ENCODE assay signal across 9 mouse cellular contexts in genomic region chr9:20842670-20843069, GRCm38 (mm10). TPM values are rescaled to one million over a fixed set of nuclear protein-coding genes. Genes with fewer than 3 reads are reported as not detected.
DNase-seq lines count a peak whose midpoint lies in the region; ATAC-seq and TF ChIP-seq lines count a peak whose summit lies in the region.
"Had no signal": no experiment of that assay in that cellular context is flagged by ENCODE, and none has a peak within 500 bp of the region (broad histone marks: within the 10 kb centered on the region; RNA-seq: fewer than 3 reads in every experiment).

No protein-coding gene starts in this region.

- 0 out of 2 replicates have a peak, but pooled peaks have one; percentile 30 for ATAC-seq in midbrain, embryonic 13.5 days

- H3K4me1 ChIP-seq in midbrain, embryonic 13.5 days (replicated peaks), result no peaks in the 10 kb centered on the region
- peaks cover 7% of the 10 kb centered on the region; the same call in 1 of the 2 replicates for H3K4me1 ChIP-seq in midbrain, embryonic 10.5 days
- no peaks in the 10 kb centered on the region for H3K4me1 ChIP-seq in small intestine, adult 2 months (ENCODE audit: control insufficient read depth, insufficient read depth, insufficient read length, low read length)
- no peaks in the 10 kb centered on the region for H3K4me1 ChIP-seq in forebrain, embryonic 10.5 days

- no peak overlapping the region for H3K9ac ChIP-seq in midbrain, embryonic 13.5 days (replicated peaks)

- no peaks in the 10 kb centered on the region for H3K36me3 ChIP-seq in midbrain, embryonic 13.5 days
- no peaks in the 10 kb centered on the region for H3K36me3 ChIP-seq in midbrain, embryonic 10.5 days
- H3K36me3 ChIP-seq in small intestine, adult 2 months (ENCODE audit: control insufficient read depth, insufficient read depth, low read length), result no peaks in the 10 kb centered on the region
- no peaks in the 10 kb centered on the region for H3K36me3 ChIP-seq in forebrain, embryonic 10.5 days (replicated peaks)

- 31% methylated on average over 2 of the region's 2 CpGs for WGBS in midbrain, embryonic 13.5 days
- WGBS in midbrain, embryonic 10.5 days, result 40% methylated on average over 2 of the region's 2 CpGs
- 29% methylated on average over 2 of the region's 2 CpGs for WGBS in small intestine, adult 2 months
- 36% methylated on average over 2 of the region's 2 CpGs for WGBS in forebrain, embryonic 10.5 days

- H3K27me3 ChIP-seq in midbrain, embryonic 13.5 days, result 0 out of 2 replicates have a peak, but pooled peaks cover 3% of the 10 kb centered on the region
- no peaks in the 10 kb centered on the region for H3K27me3 ChIP-seq in midbrain, embryonic 10.5 days (ENCODE audit: low read depth, poor library complexity, severe bottlenecking)
- H3K27me3 ChIP-seq in small intestine, adult 2 months (ENCODE audit: control insufficient read depth, insufficient read depth, low read length), result no peaks in the 10 kb centered on the region
- peaks cover 4% of the 10 kb centered on the region; the same call in 1 of the 2 replicates for H3K27me3 ChIP-seq in forebrain, embryonic 10.5 days (ENCODE audit: poor library complexity, severe bottlenecking)

- no peaks in the 10 kb centered on the region for H3K9me3 ChIP-seq in midbrain, embryonic 13.5 days
- H3K9me3 ChIP-seq in midbrain, embryonic 10.5 days (replicated peaks), result no peaks in the 10 kb centered on the region
- H3K9me3 ChIP-seq in forebrain, embryonic 10.5 days, result no peaks in the 10 kb centered on the region

- intact Hi-C loops in heart, postnatal 36 days (cut with DNase I), result no loop called here
- intact Hi-C loops in left cerebral cortex, postnatal 4 days (cut with DNase I), result no loop called here

- no peak overlapping the region for H3K4me3 ChIP-seq in midbrain, embryonic 13.5 days (replicated peaks)
- H3K4me3 ChIP-seq in midbrain, embryonic 10.5 days, result no peak overlapping the region
- no peak overlapping the region for H3K4me3 ChIP-seq in small intestine, adult 2 months (ENCODE audit: low read depth, low read length)
- H3K4me3 ChIP-seq in forebrain, embryonic 10.5 days, result no peak overlapping the region

- DNase-seq in heart, postnatal 4 days, result peak; percentile 17
- no peak for DNase-seq in heart, postnatal 36 days
- no peak for DNase-seq in midbrain, embryonic 10.5 days (ENCODE audit: low spot score)
- DNase-seq in brain, embryonic 14.5 days (ENCODE audit: low read depth), result peak; percentile 24
- no peak for DNase-seq in forebrain, embryonic 10.5 days (ENCODE audit: extremely low spot score, low spot score)
- DNase-seq in left cerebral cortex, postnatal 4 days, result no peak

- no peak overlapping the region for H3K4me2 ChIP-seq in midbrain, embryonic 13.5 days (replicated peaks)

- TF ChIP-seq CTCF in brain, embryonic 14.5 days (IDR thresholded peaks at IDR 0.05; ENCODE audit: borderline replicate concordance, extremely low read depth, insufficient read depth, insufficient read length), result peak; percentile 47; the same call in 1 of the 2 replicates
- TF ChIP-seq CTCF in small intestine, adult 2 months (IDR thresholded peaks at IDR 0.05; ENCODE audit: extremely low read depth, insufficient read length, insufficient replicate concordance, low read depth, low read length), result peak; percentile 35; the same call in 1 of the 2 replicates

- H3K27ac ChIP-seq in midbrain, embryonic 13.5 days, result no peak overlapping the region
- no peak overlapping the region for H3K27ac ChIP-seq in midbrain, embryonic 10.5 days (replicated peaks)
- no peak overlapping the region for H3K27ac ChIP-seq in small intestine, adult 2 months (ENCODE audit: insufficient read depth, low read depth, low read length)
- no peak overlapping the region for H3K27ac ChIP-seq in forebrain, embryonic 10.5 days

- no peak for TF ChIP-seq POLR2A in brain, embryonic 14.5 days (IDR thresholded peaks at IDR 0.05; ENCODE audit: borderline replicate concordance, extremely low read depth, insufficient read depth, insufficient read length, poor library complexity, severe bottlenecking)
- no peak for TF ChIP-seq POLR2A in small intestine, adult 2 months (IDR thresholded peaks at IDR 0.05; ENCODE audit: low read depth, low read length)

RNA-seq across cellular contexts. Expression of gene Rdh8, which starts 24.4 kb away (rescaled TPM):
- not detected for total RNA-seq in heart, postnatal 4 days (2021)
- total RNA-seq in heart, postnatal 36 days (2021), result not detected
- polyA plus RNA-seq in midbrain, embryonic 13.5 days (2015; fragmentation: Nextera tagmentation; extraction: Ambion mirVana), result not detected in 2 replicates
- not detected in 2 replicates for polyA plus RNA-seq in midbrain, embryonic 10.5 days (2016; fragmentation: Nextera tagmentation; extraction: Ambion mirVana)
- not detected in 2 replicates for polyA plus RNA-seq in brain, embryonic 14.5 days (2012; rRNA removed)
- not detected in 2 replicates for polyA plus RNA-seq in small intestine, adult 2 months (2012; rRNA removed)
- polyA plus RNA-seq in forebrain, embryonic 10.5 days (2016; fragmentation: Nextera tagmentation; extraction: Ambion mirVana), result not detected in 2 replicates
- total RNA-seq in left cerebral cortex, postnatal 4 days (2021), result not detected
- total RNA-seq: heart, postnatal 14 days had no signal

RNA-seq across cellular contexts. Expression of gene A230050P20Rik, which starts 25.8 kb away (rescaled TPM):
- 1 to 10 TPM; 6.4 to 7.2 TPM for total RNA-seq in heart, postnatal 4 days (2021)
- 1 to 10 TPM; 4.2 to 4.6 TPM for total RNA-seq in heart, postnatal 36 days (2021)
- 0.94 and 1.1 TPM in 2 replicates for polyA plus RNA-seq in midbrain, embryonic 13.5 days (2015; fragmentation: Nextera tagmentation; extraction: Ambion mirVana)
- 0.69 and 0.87 TPM in 2 replicates for polyA plus RNA-seq in midbrain, embryonic 10.5 days (2016; fragmentation: Nextera tagmentation; extraction: Ambion mirVana)
- 6.6 and 8.7 TPM in 2 replicates for polyA plus RNA-seq in brain, embryonic 14.5 days (2012; rRNA removed)
- polyA plus RNA-seq in small intestine, adult 2 months (2012; rRNA removed), result 22.3 and 37.9 TPM in 2 replicates
- 1.2 and 1.9 TPM in 2 replicates for polyA plus RNA-seq in forebrain, embryonic 10.5 days (2016; fragmentation: Nextera tagmentation; extraction: Ambion mirVana)
- 10 to 100 TPM; 33.3 to 42.2 TPM for total RNA-seq in left cerebral cortex, postnatal 4 days (2021)

RNA-seq across cellular contexts. Expression of gene Col5a3, which starts 27.8 kb away (rescaled TPM):
- 10 to 100 TPM; 12.1 to 13.3 TPM for total RNA-seq in heart, postnatal 4 days (2021)
- 10 to 100 TPM; 17.2 to 22.0 TPM for total RNA-seq in heart, postnatal 36 days (2021)
- 0.32 and 0.35 TPM in 2 replicates for polyA plus RNA-seq in midbrain, embryonic 13.5 days (2015; fragmentation: Nextera tagmentation; extraction: Ambion mirVana)
- 0.60 TPM in 2 replicates for polyA plus RNA-seq in midbrain, embryonic 10.5 days (2016; fragmentation: Nextera tagmentation; extraction: Ambion mirVana)
- polyA plus RNA-seq in brain, embryonic 14.5 days (2012; rRNA removed), result 0.85 and 1.2 TPM in 2 replicates
- 2.1 and 2.4 TPM in 2 replicates for polyA plus RNA-seq in small intestine, adult 2 months (2012; rRNA removed)
- 0.26 and 0.27 TPM in 2 replicates for polyA plus RNA-seq in forebrain, embryonic 10.5 days (2016; fragmentation: Nextera tagmentation; extraction: Ambion mirVana)
- total RNA-seq in left cerebral cortex, postnatal 4 days (2021), result 1 to 10 TPM in 1 of 2 experiments, under 1 TPM in 1; 0.90 to 1.2 TPM

RNA-seq across cellular contexts. Expression of gene Angptl6, which starts 36.9 kb away (rescaled TPM):
- 1 to 10 TPM; 1.6 to 1.7 TPM for total RNA-seq in heart, postnatal 4 days (2021)
- total RNA-seq in heart, postnatal 36 days (2021), result 1 to 10 TPM; 3.9 to 4.0 TPM
- polyA plus RNA-seq in midbrain, embryonic 13.5 days (2015; fragmentation: Nextera tagmentation; extraction: Ambion mirVana), result 8.0 and 10.4 TPM in 2 replicates
- 5.5 and 5.9 TPM in 2 replicates for polyA plus RNA-seq in midbrain, embryonic 10.5 days (2016; fragmentation: Nextera tagmentation; extraction: Ambion mirVana)
- 11.7 and 13.9 TPM in 2 replicates for polyA plus RNA-seq in brain, embryonic 14.5 days (2012; rRNA removed)
- polyA plus RNA-seq in small intestine, adult 2 months (2012; rRNA removed), result 4.3 and 8.0 TPM in 2 replicates
- polyA plus RNA-seq in forebrain, embryonic 10.5 days (2016; fragmentation: Nextera tagmentation; extraction: Ambion mirVana), result 4.4 and 5.1 TPM in 2 replicates
- 10 to 100 TPM in 1 of 2 experiments, 1 to 10 TPM in 1; 9.9 to 10.9 TPM for total RNA-seq in left cerebral cortex, postnatal 4 days (2021)

RNA-seq across cellular contexts. Expression of gene Ppan, which starts 45.3 kb away (rescaled TPM):
- 10 to 100 TPM; 18.4 to 19.6 TPM for total RNA-seq in heart, postnatal 4 days (2021)
- 1 to 10 TPM; 5.8 to 8.7 TPM for total RNA-seq in heart, postnatal 36 days (2021)
- polyA plus RNA-seq in midbrain, embryonic 13.5 days (2015; fragmentation: Nextera tagmentation; extraction: Ambion mirVana), result 49.2 and 49.5 TPM in 2 replicates
- polyA plus RNA-seq in midbrain, embryonic 10.5 days (2016; fragmentation: Nextera tagmentation; extraction: Ambion mirVana), result 78.4 and 97.2 TPM in 2 replicates
- 73.8 and 96.8 TPM in 2 replicates for polyA plus RNA-seq in brain, embryonic 14.5 days (2012; rRNA removed)
- 33.4 and 42.2 TPM in 2 replicates for polyA plus RNA-seq in small intestine, adult 2 months (2012; rRNA removed)
- polyA plus RNA-seq in forebrain, embryonic 10.5 days (2016; fragmentation: Nextera tagmentation; extraction: Ambion mirVana), result 107 and 108 TPM in 2 replicates
- 10 to 100 TPM; 37.9 to 43.0 TPM for total RNA-seq in left cerebral cortex, postnatal 4 days (2021)

Comparison
In these comparisons a context has a peak if more than half of its experiments do, and no peak if none do; other contexts are left out.
1. DNase-seq: peak in heart, postnatal 4 days (single experiment) and brain, embryonic 14.5 days (single experiment); none in heart, postnatal 36 days (0 of 2), midbrain, embryonic 10.5 days (single experiment), forebrain, embryonic 10.5 days (single experiment) and left cerebral cortex, postnatal 4 days (single experiment).